Mouse (Mus musculus): ENCODE data around the gene Nrip2. TPM values are rescaled to one million over a fixed set of nuclear protein-coding genes. Genes with fewer than 3 reads are reported as not detected.

The Nrip2 gene
- 0.33 TPM for polyA plus RNA-seq (2015; fragmentation: Illumina TruSeq; extraction: RNeasy Lipid Tissue Mini Kit (QIAGEN cat#74804); ENCODE audit: insufficient read depth, low replicate concordance)

DNA sequence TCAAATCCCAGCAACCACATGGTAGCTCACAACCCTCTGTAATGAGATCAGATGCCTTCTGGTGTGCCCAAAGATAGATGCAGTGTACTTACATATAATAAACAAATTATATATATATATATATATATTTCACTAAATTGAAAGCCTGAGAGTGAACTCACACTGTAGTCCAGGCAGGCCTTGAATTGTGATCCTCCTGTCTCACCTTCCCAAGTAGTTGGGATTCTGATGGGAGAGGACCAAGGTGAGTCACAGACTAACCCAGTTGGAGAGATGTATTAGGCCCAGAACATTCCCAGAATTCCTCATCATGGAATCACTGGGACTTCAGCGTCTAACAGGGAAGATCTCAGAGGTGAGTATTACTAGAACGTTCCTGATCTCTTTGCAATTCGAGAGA is at the start of gene Nrip2:
TSS of gene Nrip2 (plus strand) at position 301 of the 400 bp plus-strand sequence.

DNA sequence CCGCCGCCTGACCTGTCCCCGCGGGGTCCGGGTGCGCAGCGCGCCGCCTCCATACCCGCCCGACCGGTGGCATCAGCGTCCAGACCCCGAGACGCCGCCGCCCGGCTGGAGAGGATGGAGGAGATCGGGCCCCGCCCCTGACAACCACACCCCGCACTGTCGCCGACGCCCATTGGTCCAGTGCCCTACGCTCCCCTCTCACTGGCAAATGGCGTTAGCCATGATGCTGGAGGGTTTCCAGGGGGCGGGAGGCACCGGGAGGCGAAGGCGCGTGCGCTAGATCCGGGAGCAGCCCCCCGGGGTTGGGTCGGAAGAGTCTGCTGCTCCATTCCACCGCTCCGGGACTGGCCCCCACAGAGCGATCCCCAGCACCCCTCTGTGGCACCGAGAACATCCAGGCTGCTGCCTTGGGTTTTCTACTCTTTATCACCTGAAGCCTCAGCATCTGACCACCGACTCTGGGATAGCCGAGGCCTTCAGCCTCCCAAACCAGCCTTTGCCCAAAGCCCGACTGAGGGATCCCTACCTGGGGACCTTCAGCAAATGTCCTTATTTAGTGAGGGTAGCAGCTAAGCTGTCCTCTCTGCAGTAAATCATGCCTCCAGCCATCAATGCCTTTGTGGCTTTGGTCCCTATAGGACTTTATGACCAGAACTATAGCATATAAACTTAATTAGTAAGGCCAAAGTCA is 43.2 kb upstream of the Nrip2 start, which contains the start of gene Tulp3:
TSS of gene Tulp3 (minus strand) at position 126 of the 691 bp plus-strand sequence.

DNA sequence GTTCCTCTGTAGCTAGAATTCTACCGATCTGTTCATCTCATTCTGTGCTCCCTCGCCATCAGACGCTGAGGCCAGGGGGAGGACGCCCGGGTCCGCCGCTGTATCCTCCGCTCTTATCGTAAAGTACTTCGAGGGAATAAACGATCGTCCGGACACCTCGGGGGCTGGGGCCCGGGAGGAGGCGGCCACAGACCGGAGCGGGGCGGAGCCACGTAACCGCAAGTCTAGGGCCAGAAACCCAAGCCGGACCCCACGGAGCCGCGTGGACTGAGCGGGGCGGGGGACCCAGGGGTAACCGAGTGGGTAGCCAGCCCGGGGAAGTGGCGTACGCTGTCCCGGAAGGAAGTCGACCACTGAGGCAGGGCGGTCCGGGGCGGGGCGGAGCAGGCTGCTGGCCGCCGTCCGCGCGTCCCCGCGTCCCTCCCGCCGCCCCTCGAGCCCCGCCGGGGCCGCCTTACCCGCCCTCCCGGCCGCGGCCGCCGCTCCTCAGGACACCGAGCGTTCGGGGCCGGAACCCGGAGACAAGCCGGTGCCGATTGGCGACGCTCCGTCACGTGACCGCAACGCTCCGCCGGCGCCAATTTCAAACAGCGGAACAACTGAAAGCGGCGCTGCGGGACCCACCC is 36.6 kb upstream of the Nrip2 start, which contains the start of the genes Rhno1 and Foxm1:
TSS of gene Rhno1 (minus strand) at position 531 of the 626 bp plus-strand sequence.
TSS of gene Foxm1 (plus strand) at position 587 of the 626 bp plus-strand sequence.

DNA sequence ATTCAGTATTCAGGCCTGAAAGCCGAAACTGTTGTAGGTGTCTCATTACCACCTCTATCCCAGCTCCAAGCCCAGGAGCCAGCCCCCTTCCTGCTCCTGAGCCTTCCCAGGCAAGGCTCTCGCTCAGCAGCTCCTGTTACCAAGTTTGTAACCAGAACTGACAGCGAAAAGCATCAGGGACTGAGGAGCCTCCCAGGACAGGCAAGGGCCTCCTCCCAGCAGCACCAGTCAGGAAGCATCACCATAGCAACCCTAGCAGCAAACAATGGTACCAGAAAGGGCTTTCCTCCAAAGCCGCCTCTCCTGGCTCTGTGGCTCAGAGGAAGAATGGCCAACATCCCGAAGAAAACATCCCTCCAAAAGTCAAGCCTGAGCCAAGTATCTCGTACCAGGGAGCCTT is 23.9 kb upstream of the Nrip2 start, which contains the start of the genes Tex52 and Gm44596:
TSS of gene Tex52 (plus strand) at position 265 of the 400 bp plus-strand sequence.
TSS of gene Gm44596 (plus strand) at position 312 of the 400 bp plus-strand sequence.

GRCm38 (mm10) chr6:128424269-128425019 is 25.3 kb downstream of the Nrip2 start, which contains the start of gene Itfg2:
Gene Itfg2 (minus strand): TSS chr6:128424931.

GRCm38 (mm10) chr6:128438317-128438870 is 39.3 kb downstream of the Nrip2 start, which contains the start of gene Fkbp4:
Gene Fkbp4 (minus strand): TSS chr6:128438677.

Other genes starting within 250 kb of the Nrip2 start
- gene Tead4, start 98.5 kb upstream of the Nrip2 start, polyA plus RNA-seq (2015; fragmentation: Illumina TruSeq; extraction: RNeasy Lipid Tissue Mini Kit (QIAGEN cat#74804); ENCODE audit: insufficient read depth, low replicate concordance), result 0.81 TPM
- 9.6 TPM for gene Tulp3, start 43.4 kb upstream of the Nrip2 start, polyA plus RNA-seq (2015; fragmentation: Illumina TruSeq; extraction: RNeasy Lipid Tissue Mini Kit (QIAGEN cat#74804); ENCODE audit: insufficient read depth, low replicate concordance)
- 51.3 TPM for gene Rhno1, start 36.4 kb upstream of the Nrip2 start, polyA plus RNA-seq (2015; fragmentation: Illumina TruSeq; extraction: RNeasy Lipid Tissue Mini Kit (QIAGEN cat#74804); ENCODE audit: insufficient read depth, low replicate concordance)
- gene Foxm1, start 36.3 kb upstream of the Nrip2 start, polyA plus RNA-seq (2015; fragmentation: Illumina TruSeq; extraction: RNeasy Lipid Tissue Mini Kit (QIAGEN cat#74804); ENCODE audit: insufficient read depth, low replicate concordance), result 15.4 TPM
- gene Tex52, start 23.8 kb upstream of the Nrip2 start, polyA plus RNA-seq (2015; fragmentation: Illumina TruSeq; extraction: RNeasy Lipid Tissue Mini Kit (QIAGEN cat#74804); ENCODE audit: insufficient read depth, low replicate concordance), result 0.29 TPM
- gene Gm44596, start 23.8 kb upstream of the Nrip2 start, polyA plus RNA-seq (2015; fragmentation: Illumina TruSeq; extraction: RNeasy Lipid Tissue Mini Kit (QIAGEN cat#74804); ENCODE audit: insufficient read depth, low replicate concordance), result not detected
- gene Itfg2, start 25.6 kb downstream of the Nrip2 start, polyA plus RNA-seq (2015; fragmentation: Illumina TruSeq; extraction: RNeasy Lipid Tissue Mini Kit (QIAGEN cat#74804); ENCODE audit: insufficient read depth, low replicate concordance), result 19.2 TPM
- 70.2 TPM for gene Fkbp4, start 39.4 kb downstream of the Nrip2 start, polyA plus RNA-seq (2015; fragmentation: Illumina TruSeq; extraction: RNeasy Lipid Tissue Mini Kit (QIAGEN cat#74804); ENCODE audit: insufficient read depth, low replicate concordance)
- not detected for gene Pzp, start 127.4 kb downstream of the Nrip2 start, polyA plus RNA-seq (2015; fragmentation: Illumina TruSeq; extraction: RNeasy Lipid Tissue Mini Kit (QIAGEN cat#74804); ENCODE audit: insufficient read depth, low replicate concordance)
- not detected for gene A2ml1, start 182.3 kb downstream of the Nrip2 start, polyA plus RNA-seq (2015; fragmentation: Illumina TruSeq; extraction: RNeasy Lipid Tissue Mini Kit (QIAGEN cat#74804); ENCODE audit: insufficient read depth, low replicate concordance)
- gene Klrb1a, start 224.2 kb downstream of the Nrip2 start, polyA plus RNA-seq (2015; fragmentation: Illumina TruSeq; extraction: RNeasy Lipid Tissue Mini Kit (QIAGEN cat#74804); ENCODE audit: insufficient read depth, low replicate concordance), result 4.5 TPM

Measured in spleen, adult 10 weeks (tissue).